Mouse (Mus musculus): Measurements from ENCODE around the gene Fam185a. TPM values are rescaled to one million over a fixed set of nuclear protein-coding genes. Genes with fewer than 3 reads are reported as not detected.
A peak's percentile ranks its signal among the peaks of the same experiment; 100 is the strongest.

Gene Fam185a
- 7.9 and 8.4 TPM in 2 replicates for polyA plus RNA-seq (2014; fragmentation: Nextera tagmentation; extraction: Ambion mirVana)

GRCm38 (mm10) chr5:21424614-21425602, at the start of gene Fam185a, which contains the start of gene Ccdc146:
Gene Fam185a (plus strand): TSS chr5:21424958.
Gene Ccdc146 (minus strand): TSS chr5:21424677.
- no peaks in the 10 kb centered on the region for H3K9me3 ChIP-seq (ENCODE audit: control insufficient read depth, low read length)
- H3K4me2 ChIP-seq (ENCODE audit: low read length), result peak within 1 kb of the TSS; percentile 97
- no peaks in the 10 kb centered on the region for H3K27me3 ChIP-seq (ENCODE audit: control insufficient read depth, insufficient read depth, low read length)
- peak within 1 kb of the TSS; percentile 72 for H3K4me3 ChIP-seq (replicated peaks; ENCODE audit: low read depth, low read length)
- H3K27ac ChIP-seq (replicated peaks; ENCODE audit: low read depth, low read length), result no peak within 1 kb of the TSS
- ATAC-seq (ENCODE audit: low FRiP score, low TSS enrichment) (peak; percentile 100), DNase-seq (peak; percentile 99)
- no peaks in the 10 kb centered on the region for H3K4me1 ChIP-seq (ENCODE audit: control insufficient read depth, insufficient read depth, low read length)
- no peaks in the 10 kb centered on the region for H3K36me3 ChIP-seq (ENCODE audit: control insufficient read depth, insufficient read depth, low read length)
- WGBS, result under 1% methylated on average over 68 of the region's 68 CpGs
- peak within 1 kb of the TSS; percentile 55 for H3K9ac ChIP-seq (replicated peaks; ENCODE audit: low read length)

GRCm38 (mm10) chr5:21376935-21377334, 47.8 kb upstream of the Fam185a start:
- Histone ChIP-seq H3K4me2 (ENCODE audit: low read length) (no peak overlapping the region), H3K36me3 (ENCODE audit: control insufficient read depth, insufficient read depth, low read length) (no peaks in the 10 kb centered on the region), H3K9me3 (ENCODE audit: control insufficient read depth, low read length) (no peaks in the 10 kb centered on the region), H3K4me1 (ENCODE audit: control insufficient read depth, insufficient read depth, low read length) (no peaks in the 10 kb centered on the region; the same call in 1 of the 2 replicates), H3K9ac (replicated peaks; ENCODE audit: low read length) (no peak overlapping the region), H3K27me3 (ENCODE audit: control insufficient read depth, insufficient read depth, low read length) (no peaks in the 10 kb centered on the region), H3K4me3 (replicated peaks; ENCODE audit: low read depth, low read length) (no peak overlapping the region), H3K27ac (replicated peaks; ENCODE audit: low read depth, low read length) (no peak overlapping the region)
- DNase-seq (no peak), ATAC-seq (ENCODE audit: low FRiP score, low TSS enrichment) (no peak)
- WGBS, result 85% methylated on average over 4 of the region's 4 CpGs

DNA sequence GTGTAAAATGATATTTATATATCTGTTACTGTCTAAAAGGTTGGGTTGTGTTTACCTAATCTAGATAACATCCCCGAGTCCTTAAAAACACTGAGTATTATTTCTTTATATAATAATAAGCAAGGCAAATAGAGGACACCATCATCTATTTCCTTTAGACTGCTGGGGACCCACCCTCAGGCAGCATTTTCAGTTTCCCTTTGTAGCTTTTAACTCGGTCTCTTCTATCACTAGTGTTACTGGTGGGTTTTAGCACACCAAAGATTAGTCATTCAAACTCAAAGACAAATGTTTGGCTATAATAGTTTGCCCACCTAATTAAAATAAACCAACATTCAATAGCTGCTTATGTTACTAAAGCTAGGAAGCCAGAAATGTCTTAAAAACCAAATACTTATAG, 46.4 kb upstream of the Fam185a start:
- WGBS, result 78% methylated on average over 2 of the region's 2 CpGs
- Histone ChIP-seq H3K36me3 (ENCODE audit: control insufficient read depth, insufficient read depth, low read length) (no peaks in the 10 kb centered on the region), H3K4me3 (replicated peaks; ENCODE audit: low read depth, low read length) (no peak overlapping the region), H3K4me2 (ENCODE audit: low read length) (no peak overlapping the region), H3K4me1 (ENCODE audit: control insufficient read depth, insufficient read depth, low read length) (no peaks in the 10 kb centered on the region), H3K27me3 (ENCODE audit: control insufficient read depth, insufficient read depth, low read length) (no peaks in the 10 kb centered on the region), H3K9ac (replicated peaks; ENCODE audit: low read length) (no peak overlapping the region), H3K9me3 (ENCODE audit: control insufficient read depth, low read length) (no peaks in the 10 kb centered on the region), H3K27ac (replicated peaks; ENCODE audit: low read depth, low read length) (no peak overlapping the region)
- no peak for ATAC-seq (ENCODE audit: low FRiP score, low TSS enrichment)
- no peak for DNase-seq

DNA sequence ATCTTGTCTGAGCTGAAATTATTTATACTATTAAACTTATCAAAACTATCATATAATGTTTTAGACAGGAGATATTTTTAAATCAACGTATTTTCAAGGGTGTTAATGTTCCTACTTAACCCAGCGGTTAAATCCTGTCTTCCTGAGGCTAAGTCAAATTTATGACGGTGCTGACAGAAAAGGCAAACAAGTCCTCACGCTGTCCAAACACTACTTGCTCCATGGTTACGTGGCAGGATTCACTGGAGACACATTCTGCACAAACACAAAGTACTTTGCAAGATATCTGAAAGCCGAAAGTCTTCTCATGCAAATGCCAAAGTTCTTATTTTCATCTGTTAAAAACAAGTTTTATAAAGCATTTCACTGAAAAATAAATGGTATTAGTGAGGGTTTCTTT, 42.8 kb upstream of the Fam185a start:
- DNase-seq (no peak), ATAC-seq (ENCODE audit: low FRiP score, low TSS enrichment) (no peak)
- Histone ChIP-seq H3K4me3 (replicated peaks; ENCODE audit: low read depth, low read length) (no peak overlapping the region), H3K27ac (replicated peaks; ENCODE audit: low read depth, low read length) (no peak overlapping the region), H3K36me3 (ENCODE audit: control insufficient read depth, insufficient read depth, low read length) (no peaks in the 10 kb centered on the region), H3K9me3 (ENCODE audit: control insufficient read depth, low read length) (no peaks in the 10 kb centered on the region), H3K4me1 (ENCODE audit: control insufficient read depth, insufficient read depth, low read length) (no peaks in the 10 kb centered on the region), H3K27me3 (ENCODE audit: control insufficient read depth, insufficient read depth, low read length) (no peaks in the 10 kb centered on the region), H3K9ac (replicated peaks; ENCODE audit: low read length) (no peak overlapping the region), H3K4me2 (ENCODE audit: low read length) (no peak overlapping the region)
- 69% methylated on average over 6 of the region's 6 CpGs for WGBS

DNA sequence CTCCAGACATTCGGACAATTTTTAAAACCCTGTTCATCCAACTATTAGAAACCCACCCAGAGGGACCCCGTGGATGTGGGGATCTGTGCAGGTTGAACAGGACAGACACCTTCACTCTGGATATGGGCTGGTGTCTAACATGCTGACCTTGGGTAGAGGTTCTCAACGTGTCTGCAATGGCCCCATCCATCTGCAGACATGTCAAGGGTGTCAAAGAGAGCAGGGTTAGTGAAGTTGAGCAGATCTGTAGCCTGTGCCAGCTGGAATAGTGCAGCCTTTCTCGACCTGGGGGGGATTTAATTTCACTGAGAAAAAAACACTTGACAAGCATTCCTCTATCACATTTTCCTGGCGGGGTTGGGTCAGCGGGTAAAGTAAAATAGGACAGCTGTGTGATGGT, 42.1 kb upstream of the Fam185a start:
- no peaks in the 10 kb centered on the region for H3K9me3 ChIP-seq (ENCODE audit: control insufficient read depth, low read length)
- ATAC-seq (ENCODE audit: low FRiP score, low TSS enrichment) (peak; percentile 27; the same call in 1 of the 2 replicates), DNase-seq (no peak)
- no peak overlapping the region for H3K4me2 ChIP-seq (ENCODE audit: low read length)
- H3K27ac ChIP-seq (replicated peaks; ENCODE audit: low read depth, low read length), result no peak overlapping the region
- H3K4me1 ChIP-seq (ENCODE audit: control insufficient read depth, insufficient read depth, low read length), result no peaks in the 10 kb centered on the region
- no peaks in the 10 kb centered on the region for H3K36me3 ChIP-seq (ENCODE audit: control insufficient read depth, insufficient read depth, low read length)
- no peaks in the 10 kb centered on the region for H3K27me3 ChIP-seq (ENCODE audit: control insufficient read depth, insufficient read depth, low read length)
- H3K4me3 ChIP-seq (replicated peaks; ENCODE audit: low read depth, low read length), result no peak overlapping the region
- WGBS, result 78% methylated on average over 6 of the region's 6 CpGs
- no peak overlapping the region for H3K9ac ChIP-seq (replicated peaks; ENCODE audit: low read length)

GRCm38 (mm10) chr5:21383392-21384251, 41.1 kb upstream of the Fam185a start:
- H3K4me1 ChIP-seq (ENCODE audit: control insufficient read depth, insufficient read depth, low read length), result no peaks in the 10 kb centered on the region
- DNase-seq (no peak), ATAC-seq (ENCODE audit: low FRiP score, low TSS enrichment) (no peak)
- WGBS, result 58% methylated on average over 14 of the region's 14 CpGs
- H3K4me3 ChIP-seq (replicated peaks; ENCODE audit: low read depth, low read length), result no peak overlapping the region
- H3K27ac ChIP-seq (replicated peaks; ENCODE audit: low read depth, low read length), result no peak overlapping the region
- H3K4me2 ChIP-seq (ENCODE audit: low read length), result no peak overlapping the region
- H3K9me3 ChIP-seq (ENCODE audit: control insufficient read depth, low read length), result no peaks in the 10 kb centered on the region
- H3K27me3 ChIP-seq (ENCODE audit: control insufficient read depth, insufficient read depth, low read length), result no peaks in the 10 kb centered on the region
- H3K36me3 ChIP-seq (ENCODE audit: control insufficient read depth, insufficient read depth, low read length), result no peaks in the 10 kb centered on the region
- no peak overlapping the region for H3K9ac ChIP-seq (replicated peaks; ENCODE audit: low read length)

DNA sequence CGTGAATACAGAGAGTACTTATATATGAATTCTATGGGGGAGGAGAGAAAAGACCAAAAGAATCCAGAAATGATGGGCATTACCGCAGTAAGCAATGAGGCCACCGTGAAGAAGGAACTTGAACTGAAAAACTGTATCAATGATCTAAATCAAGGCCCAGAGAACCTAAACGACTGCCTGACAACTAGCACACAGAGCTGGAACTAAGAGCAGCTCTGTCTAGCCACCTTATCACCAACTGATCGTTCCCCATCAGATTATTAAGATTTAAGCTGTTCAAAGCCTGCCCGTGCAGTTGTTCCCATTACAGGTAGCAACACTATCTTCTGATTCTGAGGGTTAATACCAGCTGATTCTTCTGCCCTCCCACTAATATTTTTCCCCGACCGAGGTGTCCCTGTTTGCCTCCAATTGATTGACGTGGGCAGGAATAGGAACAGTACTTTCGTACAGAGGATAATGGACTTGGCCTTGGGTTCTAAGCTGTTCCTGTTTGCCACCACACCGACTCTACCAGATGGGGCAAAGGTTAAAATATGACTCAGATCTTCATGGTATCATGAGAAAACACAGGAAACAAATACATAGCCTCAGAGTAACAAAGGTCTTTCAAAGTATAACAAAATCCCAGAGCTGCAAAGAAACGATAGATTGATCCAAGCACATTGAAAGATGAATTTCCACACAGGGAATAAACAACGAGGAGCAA, 40.4 kb upstream of the Fam185a start:
- H3K9ac ChIP-seq (replicated peaks; ENCODE audit: low read length), result no peak overlapping the region
- no peak overlapping the region for H3K4me2 ChIP-seq (ENCODE audit: low read length)
- no peaks in the 10 kb centered on the region for H3K27me3 ChIP-seq (ENCODE audit: control insufficient read depth, insufficient read depth, low read length)
- no peak for DNase-seq
- WGBS, result 83% methylated on average over 13 of the region's 13 CpGs
- H3K4me3 ChIP-seq (replicated peaks; ENCODE audit: low read depth, low read length), result no peak overlapping the region
- H3K4me1 ChIP-seq (ENCODE audit: control insufficient read depth, insufficient read depth, low read length), result no peaks in the 10 kb centered on the region
- no peaks in the 10 kb centered on the region for H3K36me3 ChIP-seq (ENCODE audit: control insufficient read depth, insufficient read depth, low read length)
- no peak for ATAC-seq (ENCODE audit: low FRiP score, low TSS enrichment)
- H3K27ac ChIP-seq (replicated peaks; ENCODE audit: low read depth, low read length), result no peak overlapping the region
- no peaks in the 10 kb centered on the region for H3K9me3 ChIP-seq (ENCODE audit: control insufficient read depth, low read length)

DNA sequence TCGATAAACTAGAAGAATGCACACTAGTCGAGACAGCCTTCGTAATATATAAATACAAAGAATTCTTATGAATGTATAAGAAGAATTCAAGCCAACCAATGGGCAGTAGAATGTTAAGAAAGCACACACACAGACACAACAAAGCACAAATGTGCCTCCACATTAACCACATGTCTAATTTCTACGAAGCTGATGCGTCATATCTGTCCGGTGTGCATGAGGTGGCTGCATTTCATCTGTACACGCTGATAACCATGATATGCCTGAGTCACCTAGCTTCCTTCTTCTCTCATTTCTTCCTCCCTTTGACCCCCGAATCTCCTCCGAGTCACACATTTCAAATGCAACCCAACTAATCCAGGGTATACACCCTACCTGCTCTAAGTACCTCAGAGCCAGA, 39.8 kb upstream of the Fam185a start:
- no peak for ATAC-seq (ENCODE audit: low FRiP score, low TSS enrichment)
- H3K27ac ChIP-seq (replicated peaks; ENCODE audit: low read depth, low read length), result no peak overlapping the region
- no peak overlapping the region for H3K4me3 ChIP-seq (replicated peaks; ENCODE audit: low read depth, low read length)
- no peaks in the 10 kb centered on the region for H3K36me3 ChIP-seq (ENCODE audit: control insufficient read depth, insufficient read depth, low read length)
- H3K9ac ChIP-seq (replicated peaks; ENCODE audit: low read length), result no peak overlapping the region
- H3K4me1 ChIP-seq (ENCODE audit: control insufficient read depth, insufficient read depth, low read length), result no peaks in the 10 kb centered on the region
- no peaks in the 10 kb centered on the region for H3K9me3 ChIP-seq (ENCODE audit: control insufficient read depth, low read length)
- no peaks in the 10 kb centered on the region for H3K27me3 ChIP-seq (ENCODE audit: control insufficient read depth, insufficient read depth, low read length)
- WGBS, result 95% methylated on average over 9 of the region's 9 CpGs
- no peak for DNase-seq
- no peak overlapping the region for H3K4me2 ChIP-seq (ENCODE audit: low read length)
